Mouse (Mus musculus) kidney, postnatal 10 days (tissue): ENCODE measurements around the gene Tbc1d13.

Experiments
- DNase-seq: peaks from one replicate; pipeline ENCODE4 v3.0.0; 2021; ENCODE audit warnings: mixed read lengths

Tbc1d13 gene

GRCm38 (mm10) chr2:30133613-30134377 lies at the start of gene Tbc1d13:
Tbc1d13 (plus strand) TSS chr2:30133746.
- peak; percentile 99 for DNase-seq

GRCm38 (mm10) chr2:30084113-30084512 lies 49.4 kb upstream of the Tbc1d13 start:
- no peak for DNase-seq

- DNase-seq = no peak
Measured at GRCm38 (mm10) chr2:30084632-30085031, 48.9 kb upstream of the Tbc1d13 start.

GRCm38 (mm10) chr2:30087310-30087709 lies 46.2 kb upstream of the Tbc1d13 start:
- DNase-seq = no peak

GRCm38 (mm10) chr2:30091521-30091920 lies 42.0 kb upstream of the Tbc1d13 start:
- no peak for DNase-seq

- DNase-seq = no peak
Measured at GRCm38 (mm10) chr2:30092280-30092918, 41.1 kb upstream of the Tbc1d13 start.

- DNase-seq = peak; percentile 97
Measured at GRCm38 (mm10) chr2:30093471-30094207, 39.9 kb upstream of the Tbc1d13 start, which contains the start of gene Zdhhc12. Zdhhc12 (minus strand) TSS chr2:30093648.

GRCm38 (mm10) chr2:30094208-30094588 lies 39.3 kb upstream of the Tbc1d13 start:
- peak; percentile 27 for DNase-seq

GRCm38 (mm10) chr2:30095882-30096527 lies 37.5 kb upstream of the Tbc1d13 start:
- DNase-seq = peak; percentile 81

GRCm38 (mm10) chr2:30100214-30100613 lies 33.3 kb upstream of the Tbc1d13 start:
- DNase-seq = peak; percentile 19

- peak; percentile 78 for DNase-seq
Measured at GRCm38 (mm10) chr2:30106364-30106763, 27.2 kb upstream of the Tbc1d13 start.

GRCm38 (mm10) chr2:30107646-30108045 lies 25.9 kb upstream of the Tbc1d13 start:
- DNase-seq = no peak

- DNase-seq = no peak
Measured at GRCm38 (mm10) chr2:30108260-30108659, 25.3 kb upstream of the Tbc1d13 start.

GRCm38 (mm10) chr2:30111500-30111899 lies 22.0 kb upstream of the Tbc1d13 start:
- no peak for DNase-seq

GRCm38 (mm10) chr2:30112564-30112963 lies 21.0 kb upstream of the Tbc1d13 start:
- DNase-seq = no peak

- DNase-seq = no peak
Measured at GRCm38 (mm10) chr2:30119641-30120051, 13.9 kb upstream of the Tbc1d13 start.

GRCm38 (mm10) chr2:30120269-30120668 lies 13.3 kb upstream of the Tbc1d13 start:
- peak; percentile 41 for DNase-seq

GRCm38 (mm10) chr2:30122766-30123165 lies 10.8 kb upstream of the Tbc1d13 start:
- DNase-seq = no peak

- DNase-seq = peak; percentile 24
Measured at GRCm38 (mm10) chr2:30123729-30124471, 9.6 kb upstream of the Tbc1d13 start.

- peak; percentile 99 for DNase-seq
Measured at GRCm38 (mm10) chr2:30124472-30125274, 8.9 kb upstream of the Tbc1d13 start, which contains the start of gene Zer1. Zer1 (minus strand) TSS chr2:30124585.

GRCm38 (mm10) chr2:30128789-30129188 lies 4.8 kb upstream of the Tbc1d13 start:
- peak; percentile 52 for DNase-seq
